ENCODE assay signal across 25 mouse cellular contexts in genomic region chr4:116727401-116727800, GRCm38 (mm10). TPM values are rescaled to one million over a fixed set of nuclear protein-coding genes. Genes with fewer than 3 reads are reported as not detected.
DNase-seq lines count a peak whose midpoint lies in the region; ATAC-seq and TF ChIP-seq lines count a peak whose summit lies in the region.
"Had no signal": no experiment of that assay in that cellular context is flagged by ENCODE, and none has a peak within 500 bp of the region (broad histone marks: within the 10 kb centered on the region; RNA-seq: fewer than 3 reads in every experiment).

No protein-coding gene starts in this region.

- H3K36me3 ChIP-seq in liver, postnatal 0 days (replicated peaks; ENCODE audit: insufficient read depth, low read length), result no peaks in the 10 kb centered on the region
- H3K36me3 ChIP-seq in liver, embryonic 11.5 days (ENCODE audit: control insufficient read depth, insufficient read depth, low read length), result no peaks in the 10 kb centered on the region
- peaks cover 1% of the 10 kb centered on the region; the same call in 1 of the 2 replicates for H3K36me3 ChIP-seq in small intestine, adult 2 months (ENCODE audit: control insufficient read depth, insufficient read depth, low read length)
- H3K36me3 ChIP-seq: embryonic facial prominence, embryonic 12.5 days; embryonic facial prominence, embryonic 15.5 days; G1E; hindbrain, embryonic 12.5 days; hindbrain, embryonic 15.5 days had no signal

- no peak overlapping the region for H3K4me3 ChIP-seq in liver, postnatal 0 days (ENCODE audit: low read depth, low read length)
- H3K4me3 ChIP-seq in liver, embryonic 11.5 days (ENCODE audit: low read depth, low read length), result no peak overlapping the region
- no peak overlapping the region for H3K4me3 ChIP-seq in small intestine, adult 2 months (ENCODE audit: low read depth, low read length)
- H3K4me3 ChIP-seq: embryonic facial prominence, embryonic 12.5 days; embryonic facial prominence, embryonic 15.5 days; gastrocnemius, adult 2 months; hindbrain, embryonic 12.5 days; hindbrain, embryonic 15.5 days had no signal

- peaks cover 10% of the 10 kb centered on the region for H3K4me1 ChIP-seq in liver, postnatal 0 days (ENCODE audit: insufficient read depth)
- no peaks in the 10 kb centered on the region; the same call in 1 of the 2 replicates for H3K4me1 ChIP-seq in liver, embryonic 11.5 days (replicated peaks; ENCODE audit: control insufficient read depth, insufficient read depth, low read length)
- H3K4me1 ChIP-seq in small intestine, adult 2 months (ENCODE audit: control insufficient read depth, insufficient read depth, insufficient read length, low read length), result peaks cover 22% of the 10 kb centered on the region
- H3K4me1 ChIP-seq: embryonic facial prominence, embryonic 15.5 days had no signal

- H3K27me3 ChIP-seq in liver, postnatal 0 days (ENCODE audit: insufficient read depth, low read length), result no peaks in the 10 kb centered on the region
- no peaks in the 10 kb centered on the region for H3K27me3 ChIP-seq in liver, embryonic 11.5 days (replicated peaks; ENCODE audit: control insufficient read depth, insufficient read depth, low read length)
- H3K27me3 ChIP-seq in small intestine, adult 2 months (ENCODE audit: control insufficient read depth, insufficient read depth, low read length), result no peaks in the 10 kb centered on the region
- H3K27me3 ChIP-seq: CH12.LX; embryonic facial prominence, embryonic 12.5 days; embryonic facial prominence, embryonic 15.5 days; hindbrain, embryonic 12.5 days; Patski had no signal

- ATAC-seq in liver, postnatal 0 days, result peak; percentile 57; the same call in 1 of the 2 replicates
- no peak for ATAC-seq in liver, embryonic 11.5 days (replicated peaks; ENCODE audit: low FRiP score)
- ATAC-seq: forebrain, embryonic 14.5 days; forebrain, postnatal 0 days; Patski had no signal

- no peak overlapping the region for H3K9ac ChIP-seq in liver, postnatal 0 days (replicated peaks)
- no peak overlapping the region for H3K9ac ChIP-seq in liver, embryonic 11.5 days (ENCODE audit: low read depth, low read length)
- H3K9ac ChIP-seq: embryonic facial prominence, embryonic 12.5 days; embryonic facial prominence, embryonic 15.5 days; forebrain, postnatal 0 days; hindbrain, embryonic 12.5 days; hindbrain, embryonic 15.5 days had no signal

- peak; percentile 84 for DNase-seq in kidney, adult 9 months
- DNase-seq in kidney, adult 18-20 months, result no peak
- no peak for DNase-seq in liver, postnatal 0 days
- no peak for DNase-seq in liver, embryonic 11.5 days (ENCODE audit: low spot score)
- DNase-seq in ovary, postnatal 36 days (ENCODE audit: low spot score), result no peak
- DNase-seq: adrenal gland, postnatal 10 days; adrenal gland, postnatal 36 days; B cell, adult 2 months; cerebellum, adult 18-20 months; cerebellum, adult 9-11 months; cerebellum, postnatal 25 days; forebrain, postnatal 0 days; gastrocnemius, adult 2 months; gastrocnemius, postnatal 14 days; heart, adult 11 months had no signal

- H3K4me2 ChIP-seq in liver, postnatal 0 days (ENCODE audit: low read depth, low read length), result peak overlapping the region; percentile 40; the same call in 1 of the 2 replicates
- H3K4me2 ChIP-seq in liver, embryonic 11.5 days, result no peak overlapping the region
- H3K4me2 ChIP-seq: embryonic facial prominence, embryonic 12.5 days; embryonic facial prominence, embryonic 15.5 days; heart, embryonic 11.5 days; hindbrain, embryonic 12.5 days; hindbrain, embryonic 15.5 days had no signal

- 60% methylated on average over 3 of the region's 3 CpGs for WGBS in liver, postnatal 0 days (ENCODE audit: insufficient replicate concordance)
- 75% methylated on average over 3 of the region's 3 CpGs for WGBS in liver, embryonic 11.5 days
- 25% methylated on average over 3 of the region's 3 CpGs for WGBS in small intestine, adult 2 months

- H3K27ac ChIP-seq in liver, postnatal 0 days (ENCODE audit: low read depth), result peak overlapping the region; percentile 51; the same call in 1 of the 2 replicates
- no peak overlapping the region for H3K27ac ChIP-seq in liver, embryonic 11.5 days (ENCODE audit: low read depth, low read length)
- peak overlapping the region; percentile 89 for H3K27ac ChIP-seq in small intestine, adult 2 months (ENCODE audit: insufficient read depth, low read depth, low read length)
- H3K27ac ChIP-seq: embryonic facial prominence, embryonic 12.5 days; embryonic facial prominence, embryonic 15.5 days; gastrocnemius, adult 2 months; hindbrain, embryonic 12.5 days; hindbrain, embryonic 15.5 days had no signal

- TF ChIP-seq CTCF in liver, postnatal 0 days (IDR thresholded peaks at IDR 0.05; ENCODE audit: low read depth), result no peak
- no peak for TF ChIP-seq CTCF in small intestine, adult 2 months (IDR thresholded peaks at IDR 0.05; ENCODE audit: extremely low read depth, insufficient read length, insufficient replicate concordance, low read depth, low read length)

- H3K9me3 ChIP-seq in liver, postnatal 0 days (ENCODE audit: low read length), result no peaks in the 10 kb centered on the region
- H3K9me3 ChIP-seq in liver, embryonic 11.5 days (ENCODE audit: control insufficient read depth, low read length), result no peaks in the 10 kb centered on the region
- H3K9me3 ChIP-seq: embryonic facial prominence, embryonic 12.5 days; embryonic facial prominence, embryonic 15.5 days; G1E; hindbrain, embryonic 12.5 days; hindbrain, embryonic 15.5 days had no signal

- TF ChIP-seq POLR2A in small intestine, adult 2 months (IDR thresholded peaks at IDR 0.05; ENCODE audit: low read depth, low read length), result no peak

- TF ChIP-seq EP300 in liver, postnatal 0 days (IDR thresholded peaks at IDR 0.05; ENCODE audit: low read depth), result no peak

RNA-seq across cellular contexts. Expression of gene Tesk2, which starts 6.7 kb away (rescaled TPM):
- 5.8 and 6.2 TPM in 2 replicates for polyA plus RNA-seq in liver, postnatal 0 days (2015; fragmentation: Nextera tagmentation; extraction: Ambion mirVana)
- polyA plus RNA-seq in liver, embryonic 11.5 days (2014; fragmentation: Nextera tagmentation; extraction: Ambion mirVana), result 3.1 and 4.3 TPM in 2 replicates
- 5.5 and 25.6 TPM in 2 replicates for polyA plus RNA-seq in small intestine, adult 2 months (2012; rRNA removed)

RNA-seq across cellular contexts. Expression of gene Ccdc163, which starts 19.1 kb away (rescaled TPM):
- 6.1 and 8.4 TPM in 2 replicates for polyA plus RNA-seq in liver, postnatal 0 days (2015; fragmentation: Nextera tagmentation; extraction: Ambion mirVana)
- polyA plus RNA-seq in liver, embryonic 11.5 days (2014; fragmentation: Nextera tagmentation; extraction: Ambion mirVana), result 24.4 and 25.1 TPM in 2 replicates
- 5.0 and 8.9 TPM in 2 replicates for polyA plus RNA-seq in small intestine, adult 2 months (2012; rRNA removed)

RNA-seq across cellular contexts. Expression of gene Mmachc, which starts 19.2 kb away (rescaled TPM):
- 10.8 and 10.9 TPM in 2 replicates for polyA plus RNA-seq in liver, postnatal 0 days (2015; fragmentation: Nextera tagmentation; extraction: Ambion mirVana)
- polyA plus RNA-seq in liver, embryonic 11.5 days (2014; fragmentation: Nextera tagmentation; extraction: Ambion mirVana), result 24.2 and 27.4 TPM in 2 replicates
- polyA plus RNA-seq in small intestine, adult 2 months (2012; rRNA removed), result 2.0 and 2.1 TPM in 2 replicates

RNA-seq across cellular contexts. Expression of gene Prdx1, which starts 42.1 kb away (rescaled TPM):
- polyA plus RNA-seq in liver, postnatal 0 days (2015; fragmentation: Nextera tagmentation; extraction: Ambion mirVana), result 2,167 and 2,192 TPM in 2 replicates
- 1,160 and 1,259 TPM in 2 replicates for polyA plus RNA-seq in liver, embryonic 11.5 days (2014; fragmentation: Nextera tagmentation; extraction: Ambion mirVana)
- polyA plus RNA-seq in small intestine, adult 2 months (2012; rRNA removed), result 40.5 and 74.0 TPM in 2 replicates
